Mouse (Mus musculus) adrenal gland, postnatal 36 days (tissue): ENCODE data around the gene Foxs1. TPM values are rescaled to one million over a fixed set of nuclear protein-coding genes. Genes with fewer than 3 reads are reported as not detected.

ENCODE experiments used
- DNase-seq, 2 experiments: peaks; one replicate each; pipeline ENCODE4 v3.0.0; 2021; ENCODE audit warnings: mixed read lengths in 1 of 2
- long read RNA-seq, 2 experiments: library from polyadenylated mRNA; stranded (forward); transcript quantifications; one replicate each; pipeline ENCODE4 v2.0.0; 2021; ENCODE audit warnings: borderline sequencing depth in 2 of 2
- total RNA-seq, 2 experiments: library from RNA; stranded (reverse); gene quantifications; 2 replicates each; pipeline ENCODE4 v1.2.3; 2021

The Foxs1 gene
- total RNA-seq = 1 to 10 TPM; 2.7 to 2.8 TPM
- long read RNA-seq, experiment 1, partial matches to known transcripts = 0 of 3 reads
- long read RNA-seq, experiment 1, other reads (novel, unspliced or antisense) = 0 of 3 reads
- long read RNA-seq, experiment 2, partial matches to known transcripts = 0 of 1 reads
- long read RNA-seq, experiment 2, other reads (novel, unspliced or antisense) = 0 of 1 reads

GRCm38 (mm10) chr2:152933048-152933447 is at the start of gene Foxs1:
TSS of gene Foxs1 (minus strand) at chr2:152933208.
- DNase-seq = no peak

GRCm38 (mm10) chr2:152976991-152977390 is 44.0 kb upstream of the Foxs1 start:
- DNase-seq = no peak

- no peak for DNase-seq
Observed at GRCm38 (mm10) chr2:152965555-152965954, 32.5 kb upstream of the Foxs1 start.

DNA sequence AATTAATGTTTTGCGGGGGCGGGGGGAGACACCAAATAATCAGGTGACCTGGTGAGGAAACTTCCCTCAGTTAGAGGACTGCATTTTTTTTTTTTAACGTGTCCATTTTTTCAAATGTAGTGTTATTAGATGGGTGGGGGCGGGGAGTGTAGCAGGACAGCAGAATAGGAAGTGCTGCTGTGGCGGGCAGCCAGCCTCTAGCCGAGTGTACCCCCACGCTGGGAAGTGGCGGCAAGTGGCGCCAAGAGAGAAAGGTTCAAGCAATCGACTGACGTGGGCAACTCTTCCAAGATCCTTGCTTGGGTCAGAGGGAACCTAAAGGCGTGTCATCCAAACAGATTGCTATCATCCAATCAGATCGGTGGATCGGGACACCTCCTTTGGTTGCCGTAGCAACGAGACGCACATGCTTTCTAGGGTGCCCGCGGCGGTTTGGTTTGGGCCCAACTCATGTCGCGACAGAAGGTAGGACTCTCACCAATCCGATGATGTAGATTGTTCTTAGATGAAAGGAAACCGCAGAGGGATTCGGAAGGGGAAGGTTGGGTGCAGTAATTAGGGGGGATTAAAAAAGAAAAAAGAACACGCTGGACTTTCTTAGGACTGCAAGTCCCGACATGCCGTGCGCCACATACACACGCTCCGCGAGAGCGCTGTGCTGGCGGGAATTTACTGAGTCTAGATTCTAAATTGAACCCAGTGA is 29.2 kb upstream of the Foxs1 start, which contains the start of gene Ttll9:
Gene Ttll9 (plus strand): TSS at position 395 of the 703 bp plus-strand sequence.
- DNase-seq = peak; percentile 81

- no peak for DNase-seq
Observed at GRCm38 (mm10) chr2:152958116-152958515, 25.1 kb upstream of the Foxs1 start.

DNA sequence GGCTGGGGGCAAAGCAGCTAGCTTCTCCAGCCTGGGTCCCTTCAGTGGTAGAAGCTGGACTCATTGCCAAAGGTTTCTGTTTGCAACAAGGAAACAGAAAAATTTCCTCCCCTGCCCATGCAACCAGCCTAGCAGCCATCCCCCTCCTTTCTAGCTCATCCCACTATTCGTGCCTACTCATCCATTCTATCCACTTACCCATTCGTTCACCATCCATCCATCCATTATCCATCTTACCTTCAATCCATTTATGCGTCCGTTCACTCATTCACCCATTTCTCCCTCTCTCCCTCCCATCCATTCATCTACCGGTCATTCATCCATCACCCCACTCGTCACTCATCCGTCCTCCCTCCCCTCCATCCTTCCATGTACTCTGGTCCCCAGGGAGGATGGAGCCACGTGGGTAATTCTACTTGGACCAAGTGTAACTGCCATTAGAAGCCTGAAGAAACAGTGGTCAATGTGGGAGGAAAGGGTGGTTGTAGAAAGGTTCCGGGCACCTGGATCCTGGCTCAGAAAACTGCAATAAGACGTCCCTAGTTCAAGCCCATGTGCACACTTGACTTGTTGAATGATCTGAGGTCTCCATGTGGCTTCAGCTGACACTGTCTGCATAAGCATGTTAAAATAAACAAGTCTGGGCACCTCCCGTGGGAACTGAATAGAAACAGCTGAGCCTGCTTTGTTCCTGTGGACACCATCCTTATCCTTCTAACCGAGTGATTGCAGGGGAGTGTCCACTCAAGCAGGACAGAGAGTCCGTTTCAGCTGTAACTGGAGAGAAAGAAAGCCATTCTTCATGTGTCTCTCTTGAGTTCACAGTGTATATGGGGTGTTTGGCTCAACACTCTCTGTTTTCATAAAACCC is 19.1 kb upstream of the Foxs1 start:
- DNase-seq = no peak

DNA sequence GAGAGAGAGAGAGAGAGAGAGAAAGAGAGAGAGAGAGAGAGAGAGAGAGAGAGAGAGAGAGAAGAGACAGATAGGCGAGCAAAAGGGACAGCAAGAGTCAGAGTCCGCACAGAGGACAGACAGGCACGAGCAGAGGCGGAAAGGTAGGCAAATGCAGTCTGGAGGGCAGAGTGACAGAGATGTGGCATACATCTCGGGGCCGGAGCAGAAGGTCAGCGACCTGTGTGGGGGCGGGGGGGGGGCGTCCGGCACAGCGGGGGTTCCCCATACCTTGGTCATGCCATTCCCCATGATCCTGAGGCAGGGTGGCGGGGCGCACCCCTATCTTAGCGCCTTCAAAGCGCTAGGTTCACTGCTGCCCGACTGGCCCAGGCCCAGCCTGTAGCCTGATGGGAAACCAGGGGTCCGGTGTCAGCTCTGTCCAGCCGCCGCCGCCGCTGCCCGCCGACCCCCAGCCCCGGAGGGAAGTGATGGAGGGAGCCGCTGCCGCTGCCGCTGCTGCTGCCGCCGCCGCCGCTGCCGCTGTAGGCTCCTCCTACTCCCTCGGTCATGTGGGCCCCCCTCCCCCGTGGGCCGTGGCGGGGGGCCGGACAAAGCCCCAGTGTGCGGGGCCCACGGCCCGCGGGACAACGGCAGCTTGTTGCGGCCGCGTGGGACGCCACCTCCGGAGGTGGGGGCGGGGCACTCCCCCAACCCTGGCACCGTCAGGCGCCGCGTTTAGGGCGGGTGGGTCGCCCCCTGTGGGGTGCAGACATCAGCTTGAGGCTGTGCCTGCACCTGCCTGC is 18.2 kb upstream of the Foxs1 start, which contains the start of gene Dusp15:
Gene Dusp15 (minus strand): TSS at position 634 of the 785 bp plus-strand sequence.
- DNase-seq = peak; percentile 49 to 68

DNA sequence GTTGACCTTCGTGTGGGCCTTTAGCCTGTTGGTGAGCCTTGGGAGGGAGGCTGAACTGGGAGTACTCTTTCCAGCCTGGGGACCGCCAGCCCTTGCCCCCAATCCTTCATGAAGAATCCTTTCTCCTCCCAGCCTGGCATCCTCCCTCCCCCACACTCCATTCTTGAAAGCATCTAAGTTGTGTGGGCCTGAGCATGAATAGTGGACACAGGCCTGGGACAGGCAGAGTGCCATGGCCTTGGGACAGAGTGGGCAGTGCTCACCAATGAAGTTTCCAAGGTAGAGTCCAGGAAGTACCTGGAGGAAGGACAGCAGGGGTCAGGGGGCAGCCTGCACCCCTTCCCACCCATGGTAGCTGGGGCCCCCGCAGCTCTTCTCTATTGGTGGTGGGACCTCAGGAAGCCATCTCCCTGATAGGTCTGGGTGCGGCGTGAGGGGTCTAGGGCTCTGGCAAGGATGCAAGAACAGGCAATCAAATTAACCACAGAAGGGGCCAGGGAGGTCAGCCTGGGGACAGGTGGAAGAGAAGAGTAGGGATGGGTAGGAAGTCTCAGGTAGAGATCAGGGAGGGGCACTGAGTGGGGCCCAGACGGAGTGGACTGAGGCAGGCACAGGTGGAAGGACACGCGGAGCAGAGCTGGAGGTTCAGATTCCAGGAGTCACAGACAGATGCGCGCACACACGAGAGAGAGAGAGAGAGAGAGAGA is 17.5 kb upstream of the Foxs1 start:
- no peak for DNase-seq

DNA sequence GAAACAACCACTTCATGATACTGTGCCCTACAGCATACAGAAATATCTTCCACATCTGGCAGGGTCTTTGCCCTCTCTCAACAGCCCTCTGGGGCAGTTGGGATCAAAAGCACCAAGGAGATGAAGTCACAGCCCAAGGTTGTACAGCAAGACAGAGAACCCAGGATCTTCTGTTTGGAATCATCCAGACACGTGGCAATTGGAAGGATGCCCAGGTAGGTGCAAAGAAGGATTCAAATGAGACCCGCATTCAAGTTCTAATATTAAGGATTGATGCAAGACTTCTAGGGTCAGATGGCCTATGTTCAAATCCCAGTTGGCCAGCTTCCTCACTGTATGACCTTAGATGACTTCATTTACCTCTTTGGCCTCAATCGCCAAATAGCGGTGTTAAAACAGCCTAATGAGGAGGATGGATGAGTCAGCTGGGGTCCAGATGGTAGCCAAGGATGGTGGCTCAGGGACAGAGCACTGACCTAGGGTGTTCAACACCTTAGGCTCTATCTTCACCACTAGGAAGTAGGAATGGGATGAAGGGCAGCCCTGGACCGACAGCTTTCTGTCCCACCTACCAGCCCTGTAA is 15.5 kb upstream of the Foxs1 start:
- DNase-seq = no peak

- DNase-seq = no peak
Observed at GRCm38 (mm10) chr2:152947098-152947497, 14.1 kb upstream of the Foxs1 start.

DNA sequence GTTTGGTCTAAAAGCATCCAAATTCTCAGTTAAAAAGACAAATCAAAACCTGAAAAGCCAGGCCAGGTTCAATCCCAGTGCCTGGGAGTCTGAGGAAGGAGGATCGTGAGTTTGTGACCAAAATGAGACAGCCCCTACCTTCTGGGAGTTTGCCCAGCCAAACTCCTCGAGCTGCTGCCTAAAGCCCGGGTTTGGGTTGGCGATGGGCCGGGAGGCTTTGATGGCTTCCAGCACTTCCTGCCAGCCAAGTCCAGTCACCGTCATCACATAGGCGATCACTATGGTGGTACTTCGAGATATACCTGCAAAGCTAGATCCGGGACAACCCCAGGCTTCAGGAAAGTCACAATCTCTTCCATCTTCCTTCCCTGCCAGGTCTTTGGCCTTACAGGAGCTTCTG is 11.0 kb upstream of the Foxs1 start:
- DNase-seq = no peak

DNA sequence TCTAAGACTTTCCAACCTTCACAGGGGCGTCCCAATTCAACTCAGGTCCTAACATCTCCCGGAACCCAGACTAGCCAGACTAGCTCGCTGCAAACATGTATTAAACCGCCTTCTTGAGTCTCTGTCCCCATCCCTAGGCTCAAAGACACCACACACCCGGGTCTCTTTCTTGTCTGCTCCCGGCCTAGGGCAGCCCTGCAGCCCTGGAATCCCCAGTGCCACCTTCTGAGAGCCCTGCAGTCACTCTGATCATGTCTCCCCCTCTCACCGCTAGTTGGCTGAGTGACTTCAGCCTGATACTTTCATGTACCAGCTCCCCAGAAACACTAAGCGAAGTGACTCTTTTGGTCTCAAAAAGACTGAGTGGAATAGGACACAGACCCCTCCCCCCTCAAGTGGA is 10.6 kb upstream of the Foxs1 start:
- DNase-seq = no peak

GRCm38 (mm10) chr2:152942898-152943515 is 10.0 kb upstream of the Foxs1 start:
- DNase-seq = peak; percentile 49 to 61

- DNase-seq = no peak
Observed at GRCm38 (mm10) chr2:152941776-152942175, 8.8 kb upstream of the Foxs1 start.

GRCm38 (mm10) chr2:152941106-152941505 is 8.1 kb upstream of the Foxs1 start:
- no peak for DNase-seq

DNA sequence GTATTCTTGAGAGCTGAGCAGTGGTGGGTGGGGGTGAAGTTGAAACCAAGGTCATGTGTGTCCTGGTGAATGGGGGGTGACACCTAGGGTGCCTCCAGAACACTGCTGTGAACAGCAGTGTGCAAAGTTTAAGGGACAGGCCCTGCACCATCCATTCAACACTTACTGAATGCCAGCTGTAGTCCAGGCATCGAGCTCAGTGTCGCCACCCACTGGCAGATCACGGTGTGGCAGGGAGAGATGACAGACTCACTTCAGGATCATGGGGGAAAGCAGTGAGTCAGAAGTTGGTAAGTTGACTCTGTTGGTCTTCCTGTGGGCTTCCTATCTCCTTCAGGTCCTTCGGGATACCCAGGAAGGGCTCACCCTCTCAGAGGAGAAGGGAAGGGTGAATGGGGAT is 6.8 kb upstream of the Foxs1 start:
- peak; percentile 70 to 77 for DNase-seq

DNA sequence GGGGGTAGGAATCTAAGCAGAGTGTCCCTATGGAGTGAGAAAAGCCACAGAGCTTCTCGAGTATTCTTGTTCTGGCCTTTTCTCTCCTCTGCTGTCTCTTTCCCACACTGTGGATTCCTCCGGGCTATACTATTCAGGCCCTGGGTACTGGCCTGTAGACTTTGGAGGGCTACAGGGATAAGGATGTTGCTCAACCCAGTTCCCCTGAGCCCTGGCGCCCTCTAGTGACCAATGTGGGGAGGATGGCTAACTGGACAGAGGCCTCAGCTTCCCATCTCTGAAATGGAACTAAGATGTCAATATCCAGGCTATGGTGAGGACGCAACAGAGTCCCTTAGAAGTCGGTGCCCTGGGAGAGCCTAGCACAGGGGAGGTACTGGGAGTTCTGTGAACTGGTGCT is 606 bp upstream of the Foxs1 start:
- DNase-seq = peak; percentile 83 to 84

DNA sequence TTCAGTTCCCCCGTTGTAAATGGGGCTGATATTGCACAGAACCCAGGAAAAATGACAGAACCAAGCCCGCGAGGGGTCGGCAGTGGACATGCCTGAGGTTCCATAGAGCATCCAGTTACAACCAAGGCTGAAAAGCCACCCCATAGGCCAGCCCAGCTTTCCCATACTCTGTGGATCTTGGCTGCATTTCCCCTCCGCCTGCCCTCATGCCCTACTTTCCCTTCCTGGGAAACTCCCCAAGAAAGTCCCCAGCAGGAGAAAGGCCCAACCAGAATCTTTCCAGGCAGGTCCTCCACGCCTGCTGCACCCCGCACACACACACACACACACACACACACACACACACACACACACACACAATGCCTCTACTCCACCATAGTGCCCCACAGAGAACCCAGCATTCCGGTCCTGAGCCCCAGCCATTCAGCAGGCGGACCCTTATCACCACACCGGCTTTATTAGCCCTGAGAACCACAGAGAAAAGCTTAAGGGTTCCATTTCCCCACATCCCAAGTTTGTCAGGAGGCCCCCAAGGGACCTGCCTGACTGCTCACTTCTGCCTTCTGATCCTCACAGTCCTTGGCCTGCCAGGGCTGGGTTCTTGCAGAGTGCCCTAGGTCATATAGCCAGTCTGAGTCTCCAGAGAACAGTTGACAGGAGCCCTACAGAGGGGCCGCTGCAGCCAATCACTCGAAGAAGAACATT is 1.4 kb downstream of the Foxs1 start:
- DNase-seq = no peak

- peak in 1 of 2 experiments; percentile 53 for DNase-seq
Observed at GRCm38 (mm10) chr2:152930276-152930675, 2.7 kb downstream of the Foxs1 start.

DNA sequence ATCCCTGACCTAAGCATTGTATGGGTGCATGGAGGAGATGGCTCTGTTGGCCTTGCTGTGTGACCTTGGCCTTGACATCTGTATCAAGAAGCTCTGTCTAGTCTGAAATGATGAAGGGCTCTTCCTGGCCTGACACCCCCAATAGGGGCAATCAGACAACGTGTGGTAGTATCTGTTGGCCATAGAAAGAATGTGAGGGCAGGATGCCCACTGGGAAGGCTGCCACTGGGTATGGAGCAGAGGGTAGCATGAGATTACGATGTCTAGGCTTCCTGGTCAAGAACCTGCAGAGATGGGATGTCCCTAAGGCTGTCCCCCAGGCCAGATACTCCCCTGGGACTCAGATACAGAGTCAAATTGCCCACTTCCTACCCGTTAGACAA is 4.0 kb downstream of the Foxs1 start:
- DNase-seq = no peak
